Mouse (Mus musculus): ENCODE results near the gene Gm20403. TPM values are rescaled to one million over a fixed set of nuclear protein-coding genes. Genes with fewer than 3 reads are reported as not detected.
"Not testable (repeated sequence)": the region's sequence is repeated elsewhere in the genome, so short reads cannot be mapped to it uniquely, and the experiment has no call there.

The Gm20403 gene
- polyA plus RNA-seq, 1 experiment = not detected

GRCm38 (mm10) chr12:55007361-55008008 is 21.2 kb upstream of the Gm20403 start:
- no peak overlapping the region for H3K4me3 ChIP-seq (replicated peaks; ENCODE audit: extremely low read depth, low read depth, low read length)
- TF ChIP-seq CTCF (IDR thresholded peaks at IDR 0.05; ENCODE audit: insufficient read depth, low read length) (no peak), POLR2A (IDR thresholded peaks at IDR 0.05; ENCODE audit: borderline replicate concordance, extremely low read depth, low read depth, low read length) (no peak)
- H3K4me1 ChIP-seq (ENCODE audit: control insufficient read depth, insufficient read depth, low read length) = no peaks in the 10 kb centered on the region
- WGBS = 83% methylated on average over 14 of the region's 14 CpGs
- DNase-seq = no peak

GRCm38 (mm10) chr12:55006071-55006470 is 19.7 kb upstream of the Gm20403 start:
- Histone ChIP-seq H3K4me3 (replicated peaks; ENCODE audit: extremely low read depth, low read depth, low read length) (no peak overlapping the region), H3K4me1 (ENCODE audit: control insufficient read depth, insufficient read depth, low read length) (no peaks in the 10 kb centered on the region)
- 96% methylated on average over 7 of the region's 7 CpGs for WGBS
- TF ChIP-seq CTCF (IDR thresholded peaks at IDR 0.05; ENCODE audit: insufficient read depth, low read length) = no peak
- TF ChIP-seq POLR2A (IDR thresholded peaks at IDR 0.05; ENCODE audit: borderline replicate concordance, extremely low read depth, low read depth, low read length) = no peak
- DNase-seq = no peak

- DNase-seq = no peak
- Histone ChIP-seq H3K4me1 (ENCODE audit: control insufficient read depth, insufficient read depth, low read length) (no peaks in the 10 kb centered on the region), H3K4me3 (replicated peaks; ENCODE audit: extremely low read depth, low read depth, low read length) (no peak overlapping the region)
- TF ChIP-seq CTCF (IDR thresholded peaks at IDR 0.05; ENCODE audit: insufficient read depth, low read length) (no peak), POLR2A (IDR thresholded peaks at IDR 0.05; ENCODE audit: borderline replicate concordance, extremely low read depth, low read depth, low read length) (no peak)
- WGBS = 87% methylated on average over 3 of the region's 3 CpGs
These were observed 18.1 kb upstream of the Gm20403 start for GRCm38 (mm10) chr12:55004396-55004795.

GRCm38 (mm10) chr12:55003843-55004242 is 17.5 kb upstream of the Gm20403 start:
- H3K4me1 ChIP-seq (ENCODE audit: control insufficient read depth, insufficient read depth, low read length) = no peaks in the 10 kb centered on the region
- DNase-seq = no peak
- TF ChIP-seq POLR2A (IDR thresholded peaks at IDR 0.05; ENCODE audit: borderline replicate concordance, extremely low read depth, low read depth, low read length) (no peak), CTCF (IDR thresholded peaks at IDR 0.05; ENCODE audit: insufficient read depth, low read length) (no peak)
- no peak overlapping the region for H3K4me3 ChIP-seq (replicated peaks; ENCODE audit: extremely low read depth, low read depth, low read length)
- WGBS = 88% methylated on average over 5 of the region's 5 CpGs

- not testable (repeated sequence) for DNase-seq; H3K4me3 ChIP-seq (replicated peaks; ENCODE audit: extremely low read depth, low read depth, low read length); H3K4me1 ChIP-seq (ENCODE audit: control insufficient read depth, insufficient read depth, low read length)
- WGBS = 74% methylated on average over 7 of the region's 7 CpGs
These were observed 16.2 kb upstream of the Gm20403 start for GRCm38 (mm10) chr12:55002532-55002931.

- Histone ChIP-seq H3K4me3 (replicated peaks; ENCODE audit: extremely low read depth, low read depth, low read length) (no peak overlapping the region), H3K4me1 (ENCODE audit: control insufficient read depth, insufficient read depth, low read length) (no peaks in the 10 kb centered on the region)
- DNase-seq = peak; percentile 32
- 58% methylated on average over 14 of the region's 14 CpGs for WGBS
- no peak for TF ChIP-seq POLR2A (IDR thresholded peaks at IDR 0.05; ENCODE audit: borderline replicate concordance, extremely low read depth, low read depth, low read length)
- TF ChIP-seq CTCF (IDR thresholded peaks at IDR 0.05; ENCODE audit: insufficient read depth, low read length) = no peak
These were observed 12.8 kb upstream of the Gm20403 start for GRCm38 (mm10) chr12:54999016-54999690.

- TF ChIP-seq POLR2A (IDR thresholded peaks at IDR 0.05; ENCODE audit: borderline replicate concordance, extremely low read depth, low read depth, low read length) = no peak
- no peak for TF ChIP-seq CTCF (IDR thresholded peaks at IDR 0.05; ENCODE audit: insufficient read depth, low read length)
- 75% methylated on average over 5 of the region's 5 CpGs for WGBS
- Histone ChIP-seq H3K4me1 (ENCODE audit: control insufficient read depth, insufficient read depth, low read length) (no peaks in the 10 kb centered on the region), H3K4me3 (replicated peaks; ENCODE audit: extremely low read depth, low read depth, low read length) (no peak overlapping the region)
- no peak for DNase-seq
These were observed 12.1 kb upstream of the Gm20403 start for GRCm38 (mm10) chr12:54998411-54998810.

- TF ChIP-seq POLR2A (IDR thresholded peaks at IDR 0.05; ENCODE audit: borderline replicate concordance, extremely low read depth, low read depth, low read length) (no peak), CTCF (IDR thresholded peaks at IDR 0.05; ENCODE audit: insufficient read depth, low read length) (no peak)
- 82% methylated on average over 6 of the region's 6 CpGs for WGBS
- H3K4me1 ChIP-seq (ENCODE audit: control insufficient read depth, insufficient read depth, low read length) = no peaks in the 10 kb centered on the region; the same call in 1 of the 2 replicates
- no peak for DNase-seq
- H3K4me3 ChIP-seq (replicated peaks; ENCODE audit: extremely low read depth, low read depth, low read length) = no peak overlapping the region
These were observed 10.7 kb upstream of the Gm20403 start for GRCm38 (mm10) chr12:54996979-54997474.

- no peak overlapping the region for H3K4me3 ChIP-seq (replicated peaks; ENCODE audit: extremely low read depth, low read depth, low read length)
- TF ChIP-seq POLR2A (IDR thresholded peaks at IDR 0.05; ENCODE audit: borderline replicate concordance, extremely low read depth, low read depth, low read length) (no peak), CTCF (IDR thresholded peaks at IDR 0.05; ENCODE audit: insufficient read depth, low read length) (no peak)
- no peaks in the 10 kb centered on the region; the same call in 1 of the 2 replicates for H3K4me1 ChIP-seq (ENCODE audit: control insufficient read depth, insufficient read depth, low read length)
- DNase-seq = no peak
- WGBS = 57% methylated on average over 3 of the region's 3 CpGs
These were observed 9.6 kb upstream of the Gm20403 start for GRCm38 (mm10) chr12:54995965-54996364.

GRCm38 (mm10) chr12:54994418-54994817 is 8.1 kb upstream of the Gm20403 start:
- TF ChIP-seq POLR2A (IDR thresholded peaks at IDR 0.05; ENCODE audit: borderline replicate concordance, extremely low read depth, low read depth, low read length) = no peak
- no peak for TF ChIP-seq CTCF (IDR thresholded peaks at IDR 0.05; ENCODE audit: insufficient read depth, low read length)
- Histone ChIP-seq H3K4me1 (ENCODE audit: control insufficient read depth, insufficient read depth, low read length) (no peaks in the 10 kb centered on the region; the same call in 1 of the 2 replicates), H3K4me3 (replicated peaks; ENCODE audit: extremely low read depth, low read depth, low read length) (no peak overlapping the region)
- no peak for DNase-seq
- 77% methylated on average over 4 of the region's 4 CpGs for WGBS

Data from lung, adult 2 months (tissue).